Mouse (Mus musculus) liver, adult 2 months (tissue): ENCODE data around the gene Zdhhc22. TPM values are rescaled to one million over a fixed set of nuclear protein-coding genes. Genes with fewer than 3 reads are reported as not detected.

Experiments
- DNase-seq: peaks from one replicate; pipeline ENCODE4 v3.0.0-alpha.2; 2011; ENCODE audit warnings: low read depth, low spot score; ENCODE audit errors: extremely low read depth
- H3K27ac ChIP-seq: fragments of 200-500 bp; replicated peaks from 2 replicates; pipeline ENCODE4 v1.5.1; 2012; ENCODE audit warnings: low read depth, mild to moderate bottlenecking, control low read depth, inconsistent platforms, low read length; ENCODE audit not compliant: insufficient read depth
- H3K27me3 ChIP-seq: fragments of 200-500 bp; 2 replicates; pipeline ENCODE4 v1.6.1; 2012; ENCODE audit warnings: mild to moderate bottlenecking, moderate library complexity, low read length, inconsistent platforms; ENCODE audit not compliant: control insufficient read depth, insufficient read depth
- H3K36me3 ChIP-seq: fragments of 200-500 bp; 2 replicates; pipeline ENCODE4 v1.6.1; 2012; ENCODE audit warnings: low read length, inconsistent platforms; ENCODE audit not compliant: control insufficient read depth, insufficient read depth
- H3K4me1 ChIP-seq: fragments of 200-500 bp; 2 replicates; pipeline ENCODE4 v1.6.1; 2011; ENCODE audit warnings: low read length; ENCODE audit not compliant: control insufficient read depth, insufficient read depth
- H3K4me3 ChIP-seq: fragments of 200-500 bp; 2 replicates; pipeline ENCODE4 v1.5.1; 2011; ENCODE audit warnings: low read depth, mild to moderate bottlenecking, control low read depth, low read length, moderate library complexity; ENCODE audit not compliant: insufficient read depth
- H3K79me2 ChIP-seq: fragments of 200-500 bp; 2 replicates; pipeline ENCODE4 v1.6.1; 2012; ENCODE audit warnings: inconsistent platforms, mild to moderate bottlenecking, low read length, moderate library complexity; ENCODE audit not compliant: control insufficient read depth, insufficient read depth
- H3K9ac ChIP-seq: fragments of 200-500 bp; 2 replicates; pipeline ENCODE4 v1.6.1; 2012; ENCODE audit warnings: low read depth, mild to moderate bottlenecking, control low read depth, inconsistent platforms, low read length
- CTCF ChIP-seq: fragments of 200-500 bp; IDR thresholded peaks from 2 replicates; pipeline ENCODE4 v1.5.1; 2011; ENCODE audit warnings: low read depth, low read length, control low read depth
- POLR2A ChIP-seq: fragments of 200-500 bp; IDR thresholded peaks from 2 replicates; pipeline ENCODE4 v1.6.1; 2011; ENCODE audit warnings: low read length, control low read depth; ENCODE audit not compliant: insufficient read depth; ENCODE audit errors: extremely low read depth
- WGBS: fragments of 180-500 bp; shearing (Covaris S2); methylation state at CpG from one replicate; pipeline ENCODE4 v1.1.7; 2018; 5-methylcytosine and 5-hydroxymethylcytosine counted together
- polyA plus RNA-seq: library from polyadenylated mRNA; depleted of rRNA; stranded (reverse); fragments of >200 nt; gene quantifications from 2 replicates; pipeline ENCODE4 v1.2.3, GENCODE M21; 2012
- total RNA-seq: library from RNA; depleted of rRNA; stranded (reverse); fragments of >200 nt; gene quantifications from 2 replicates; pipeline ENCODE4 v1.2.3, GENCODE M21; 2014

Zdhhc22 gene
- total and polyA plus RNA-seq, 2 experiments, result not detected

- WGBS, result 34% methylated on average over 9 of the region's 9 CpGs
- Histone ChIP-seq H3K27me3 (0 out of 2 replicates have a peak, but pooled peaks cover 3% of the 10 kb centered on the region), H3K4me3 (no peak overlapping the region), H3K9ac (no peak overlapping the region), H3K79me2 (no peaks in the 10 kb centered on the region), H3K36me3 (no peaks in the 10 kb centered on the region), H3K27ac (no peak overlapping the region), H3K4me1 (no peaks in the 10 kb centered on the region)
- TF ChIP-seq POLR2A (no peak), CTCF (peak; percentile 29)
- no peak for DNase-seq
These were observed 9.1 kb downstream of the Zdhhc22 start for GRCm38 (mm10) chr12:86981180-86981579.

- DNase-seq, result no peak
- Histone ChIP-seq H3K36me3 (no peaks in the 10 kb centered on the region), H3K79me2 (no peaks in the 10 kb centered on the region), H3K4me3 (no peak overlapping the region), H3K27me3 (no peaks in the 10 kb centered on the region), H3K9ac (no peak overlapping the region), H3K27ac (no peak overlapping the region), H3K4me1 (0 out of 2 replicates have a peak, but pooled peaks cover 3% of the 10 kb centered on the region)
- 33% methylated on average over 15 of the region's 15 CpGs for WGBS
- no peak for TF ChIP-seq POLR2A
- TF ChIP-seq CTCF, result no peak
These were observed 12.4 kb downstream of the Zdhhc22 start for GRCm38 (mm10) chr12:86977833-86978232.

- Histone ChIP-seq H3K4me3 (no peak overlapping the region), H3K9ac (no peak overlapping the region), H3K27me3 (no peaks in the 10 kb centered on the region), H3K27ac (no peak overlapping the region), H3K4me1 (0 out of 2 replicates have a peak, but pooled peaks cover 3% of the 10 kb centered on the region), H3K36me3 (no peaks in the 10 kb centered on the region), H3K79me2 (no peaks in the 10 kb centered on the region)
- 63% methylated on average over 6 of the region's 6 CpGs for WGBS
- no peak for TF ChIP-seq POLR2A
- TF ChIP-seq CTCF, result 0 out of 2 replicates have a peak, but pooled peaks have one; percentile 3
- no peak for DNase-seq
These were observed 13.6 kb downstream of the Zdhhc22 start for GRCm38 (mm10) chr12:86976511-86977168.

- no peaks in the 10 kb centered on the region for H3K79me2 ChIP-seq
- TF ChIP-seq CTCF, result no peak
- no peak for TF ChIP-seq POLR2A
- no peaks in the 10 kb centered on the region for H3K36me3 ChIP-seq
- no peak overlapping the region for H3K4me3 ChIP-seq
- H3K9ac ChIP-seq, result no peak overlapping the region
- 0 out of 2 replicates have a peak, but pooled peaks cover 3% of the 10 kb centered on the region for H3K4me1 ChIP-seq
- no peak for DNase-seq
- WGBS, result 74% methylated on average over 10 of the region's 10 CpGs
- H3K27ac ChIP-seq, result no peak overlapping the region
- H3K27me3 ChIP-seq, result no peaks in the 10 kb centered on the region
These were observed 14.5 kb downstream of the Zdhhc22 start for GRCm38 (mm10) chr12:86975761-86976160.

- peak overlapping the region; percentile 25; the same call in 1 of the 2 replicates for H3K4me3 ChIP-seq
- DNase-seq, result no peak
These were observed 15.6 kb downstream of the Zdhhc22 start for GRCm38 (mm10) chr12:86974387-86975288.

More at GRCm38 (mm10) chr12:86974387-86975288, 15.6 kb downstream of the Zdhhc22 start:
- Histone ChIP-seq H3K79me2 (no peaks in the 10 kb centered on the region), H3K9ac (no peak overlapping the region), H3K4me1 (0 out of 2 replicates have a peak, but pooled peaks cover 3% of the 10 kb centered on the region), H3K27me3 (no peaks in the 10 kb centered on the region), H3K36me3 (no peaks in the 10 kb centered on the region), H3K27ac (no peak overlapping the region)
- 12% methylated on average over 40 of the region's 40 CpGs for WGBS
- TF ChIP-seq CTCF (peak; percentile 86), POLR2A (no peak)
